Mouse (Mus musculus) heart, postnatal 36 days (tissue): Measurements from ENCODE around the gene Ifrd1. TPM values are rescaled to one million over a fixed set of nuclear protein-coding genes. Genes with fewer than 3 reads are reported as not detected.

Experiments used
- DNase-seq, 2 experiments: peaks; one replicate each; pipeline ENCODE4 v3.0.0; 2021 to 2022
- intact Hi-C: fragments of 180-260 bp; cut with DNase I; formaldehyde crosslinking; loops from one replicate; pipeline ENCODE4 v1.15.1; 2025
- total RNA-seq, 2 experiments: library from RNA; stranded (reverse); gene quantifications; 2 replicates each; pipeline ENCODE4 v1.2.3; 2021

The Ifrd1 gene
- total RNA-seq, 2 experiments from 2014 or later, result 87.2 to 89.6 TPM

GRCm38 (mm10) chr12:40244926-40245325 lies 3.4 kb downstream of the Ifrd1 start:
- intact Hi-C loops, result no loop called here
- no peak for DNase-seq

- peak; percentile 70 to 71 for DNase-seq
- intact Hi-C loops, result no loop called here
These were observed 4.5 kb downstream of the Ifrd1 start for GRCm38 (mm10) chr12:40243821-40244221.

- DNase-seq, result no peak
- intact Hi-C loops, result no loop called here
These were observed 5.1 kb downstream of the Ifrd1 start for GRCm38 (mm10) chr12:40243241-40243640.

GRCm38 (mm10) chr12:40239161-40239560 lies 9.1 kb downstream of the Ifrd1 start:
- no peak for DNase-seq
- intact Hi-C loops, result no loop called here

- intact Hi-C loops, result no loop called here
- no peak for DNase-seq
These were observed 16.1 kb downstream of the Ifrd1 start for GRCm38 (mm10) chr12:40232231-40232630.

GRCm38 (mm10) chr12:40231632-40232031 lies 16.7 kb downstream of the Ifrd1 start:
- intact Hi-C loops, result no loop called here
- DNase-seq, result no peak

GRCm38 (mm10) chr12:40224171-40224880 lies 24.0 kb downstream of the Ifrd1 start:
- intact Hi-C loops, result loop anchor here (10.0 kb wide), 1 partner anchor 800 kb away; the partner anchor contains the start of gene Immp2l

GRCm38 (mm10) chr12:40223676-40224075 lies 24.6 kb downstream of the Ifrd1 start:
- intact Hi-C loops, result loop anchor here (10.0 kb wide), 1 partner anchor 801 kb away; the partner anchor contains the start of gene Immp2l
- no peak for DNase-seq

More at GRCm38 (mm10) chr12:40224171-40224880, 24.0 kb downstream of the Ifrd1 start:
- no peak for DNase-seq

- intact Hi-C loops, result loop anchor here (10.0 kb wide), 1 partner anchor 802 kb away; the partner anchor contains the start of gene Immp2l
- peak; percentile 98 to 99 for DNase-seq
These were observed 25.2 kb downstream of the Ifrd1 start for GRCm38 (mm10) chr12:40223082-40223619.

GRCm38 (mm10) chr12:40222251-40223081 lies 25.8 kb downstream of the Ifrd1 start:
- DNase-seq, result peak; percentile 92 to 93
- intact Hi-C loops, result loop anchor here (10.0 kb wide), 1 partner anchor 802 kb away; the partner anchor contains the start of gene Immp2l

GRCm38 (mm10) chr12:40221611-40222010 lies 26.7 kb downstream of the Ifrd1 start:
- intact Hi-C loops, result loop anchor here (10.0 kb wide), 1 partner anchor 803 kb away; the partner anchor contains the start of gene Immp2l
- DNase-seq, result no peak

GRCm38 (mm10) chr12:40220896-40221295 lies 27.4 kb downstream of the Ifrd1 start:
- no peak for DNase-seq
- intact Hi-C loops, result loop anchor here (10.0 kb wide), 1 partner anchor 804 kb away; the partner anchor contains the start of gene Immp2l

GRCm38 (mm10) chr12:40220001-40220570 lies 28.2 kb downstream of the Ifrd1 start:
- DNase-seq, result peak; percentile 56 to 64
- intact Hi-C loops, result loop anchor here (10.0 kb wide), 1 partner anchor 805 kb away; the partner anchor contains the start of gene Immp2l

- DNase-seq, result no peak
- intact Hi-C loops, result no loop called here
These were observed 29.8 kb downstream of the Ifrd1 start for GRCm38 (mm10) chr12:40218430-40218945.

GRCm38 (mm10) chr12:40217776-40218175 lies 30.5 kb downstream of the Ifrd1 start:
- intact Hi-C loops, result loop anchor here (2.0 kb wide), 1 partner anchor 15 kb away; no protein-coding TSS in a partner anchor
- no peak for DNase-seq

GRCm38 (mm10) chr12:40214888-40215876 lies 33.1 kb downstream of the Ifrd1 start:
- no peak for DNase-seq
- intact Hi-C loops, result no loop called here

- no peak for DNase-seq
- intact Hi-C loops, result no loop called here
These were observed 39.3 kb downstream of the Ifrd1 start for GRCm38 (mm10) chr12:40209049-40209448.

GRCm38 (mm10) chr12:40207909-40208308 lies 40.4 kb downstream of the Ifrd1 start:
- no peak for DNase-seq
- intact Hi-C loops, result no loop called here
